Mouse (Mus musculus) mammary gland, adult 2 months (tissue): Measurements from ENCODE around the gene Borcs8. TPM values are rescaled to one million over a fixed set of nuclear protein-coding genes. Genes with fewer than 3 reads are reported as not detected.

ENCODE experiments used
- polyA plus RNA-seq: library from polyadenylated mRNA; depleted of rRNA; stranded (reverse); fragments of >200 nt; gene quantifications from 2 replicates; pipeline ENCODE4 v1.2.3, GENCODE M21; 2012; ENCODE audit warnings: low replicate concordance; rRNA removed

The Borcs8 gene
- polyA plus RNA-seq: 98.4 and 104 TPM in 2 replicates

GRCm38 (mm10) chr8:70139026-70139857 is at the start of gene Borcs8, which contains the start of the genes Rfxank and Mef2b:
Gene Borcs8, plus strand, starts transcription at chr8:70139499.
Gene Rfxank, minus strand, starts transcription at chr8:70139154.
Gene Mef2b, plus strand, starts transcription at chr8:70139711.

GRCm38 (mm10) chr8:70120667-70121066 is 18.6 kb upstream of the Borcs8 start, which contains the start of gene Ncan:
Gene Ncan, minus strand, starts transcription at chr8:70120873.

GRCm38 (mm10) chr8:70131166-70131883 is 8.0 kb upstream of the Borcs8 start, which contains the start of gene Nr2c2ap:
Gene Nr2c2ap, plus strand, starts transcription at chr8:70131333.

GRCm38 (mm10) chr8:70172043-70172681 is 32.9 kb downstream of the Borcs8 start, which contains the start of gene Tmem161a:
Gene Tmem161a, plus strand, starts transcription at chr8:70172356.

Other genes starting within 250 kb of the Borcs8 start
- 1.0 and 2.1 TPM in 2 replicates for gene Tssk6, start 237.3 kb upstream of the Borcs8 start, polyA plus RNA-seq
- 129 and 145 TPM in 2 replicates for gene Ndufa13, start 236.9 kb upstream of the Borcs8 start, polyA plus RNA-seq
- 6.6 and 13.7 TPM in 2 replicates for gene Yjefn3, start 236.8 kb upstream of the Borcs8 start, polyA plus RNA-seq
- gene Gatad2a, start 143.1 kb upstream of the Borcs8 start, polyA plus RNA-seq: 53.8 and 76.8 TPM in 2 replicates
- gene Mau2, start 96.8 kb upstream of the Borcs8 start, polyA plus RNA-seq: 88.8 and 102 TPM in 2 replicates
- 8.4 and 9.6 TPM in 2 replicates for gene Sugp1, start 96.7 kb upstream of the Borcs8 start, polyA plus RNA-seq
- gene Tm6sf2, start 66.6 kb upstream of the Borcs8 start, polyA plus RNA-seq: 2.8 and 3.8 TPM in 2 replicates
- gene Hapln4, start 56.0 kb upstream of the Borcs8 start, polyA plus RNA-seq: 0.31 and 0.65 TPM in 2 replicates
- 0.36 and 0.73 TPM in 2 replicates for gene Ncan, start 18.6 kb upstream of the Borcs8 start, polyA plus RNA-seq
- gene Nr2c2ap, start 8.2 kb upstream of the Borcs8 start, polyA plus RNA-seq: 11.8 and 12.8 TPM in 2 replicates
- 27.4 and 34.3 TPM in 2 replicates for gene Rfxank, start 345 bp upstream of the Borcs8 start, polyA plus RNA-seq
- 0.29 and 3.7 TPM in 2 replicates for gene Mef2b, start 212 bp downstream of the Borcs8 start, polyA plus RNA-seq
- gene Tmem161a, start 32.9 kb downstream of the Borcs8 start, polyA plus RNA-seq: 108 and 160 TPM in 2 replicates
- 37.9 and 68.3 TPM in 2 replicates for gene Slc25a42, start 72.8 kb downstream of the Borcs8 start, polyA plus RNA-seq
- gene Sugp2, start 94.7 kb downstream of the Borcs8 start, polyA plus RNA-seq: 35.9 and 45.8 TPM in 2 replicates
- 16.3 and 19.1 TPM in 2 replicates for gene Armc6, start 95.0 kb downstream of the Borcs8 start, polyA plus RNA-seq
- gene Homer3, start 143.3 kb downstream of the Borcs8 start, polyA plus RNA-seq: 28.4 and 42.3 TPM in 2 replicates
- gene Ddx49, start 163.0 kb downstream of the Borcs8 start, polyA plus RNA-seq: 43.0 and 47.9 TPM in 2 replicates
- 262 and 364 TPM in 2 replicates for gene Cope, start 163.0 kb downstream of the Borcs8 start, polyA plus RNA-seq
- gene Cers1, start 176.3 kb downstream of the Borcs8 start, polyA plus RNA-seq: 1.1 and 8.3 TPM in 2 replicates
- gene Gdf1, start 190.3 kb downstream of the Borcs8 start, polyA plus RNA-seq: 2.9 TPM in 1 of 2 replicates, not detected in the other
- gene Upf1, start 213.8 kb downstream of the Borcs8 start, polyA plus RNA-seq: 23.8 and 44.2 TPM in 2 replicates
- gene Comp, start 234.1 kb downstream of the Borcs8 start, polyA plus RNA-seq: 1.1 TPM in 2 replicates